Mouse (Mus musculus): ENCODE results near the gene Lax1. TPM values are rescaled to one million over a fixed set of nuclear protein-coding genes. Genes with fewer than 3 reads are reported as not detected.
A peak's percentile ranks its signal among the peaks of the same experiment; 100 is the strongest.

The Lax1 gene
- polyA plus RNA-seq, 1 experiment from 2014 or later: 1.1 TPM

DNA sequence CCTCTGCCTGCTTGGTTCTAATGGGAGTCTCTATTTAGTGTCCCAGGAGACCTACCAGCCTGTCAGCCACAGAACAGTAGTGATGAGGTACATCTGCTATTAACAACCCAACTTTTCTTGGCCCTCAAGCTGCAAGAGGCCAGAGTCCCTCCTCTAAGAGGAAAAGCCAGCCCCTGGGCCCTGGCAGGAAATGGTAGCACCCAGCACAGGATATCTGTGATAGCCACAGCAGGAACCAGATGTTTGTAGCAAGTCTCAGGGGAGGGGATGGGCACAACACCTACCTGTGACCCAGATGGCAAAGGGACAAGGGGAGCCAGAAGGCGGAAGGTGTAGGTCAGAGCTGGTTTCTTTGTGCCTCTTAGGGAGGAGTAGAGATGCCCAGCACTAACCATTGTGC, 5.0 kb upstream of the Lax1 start:
- ATAC-seq (peak; percentile 60), DNase-seq (no peak)
- TF ChIP-seq EP300 (IDR thresholded peaks at IDR 0.05; ENCODE audit: low read depth) (no peak), CTCF (IDR thresholded peaks at IDR 0.05; ENCODE audit: low read depth) (no peak)
- Histone ChIP-seq H3K4me2 (ENCODE audit: low read depth, low read length) (no peak overlapping the region), H3K36me3 (replicated peaks; ENCODE audit: insufficient read depth, low read length) (no peaks in the 10 kb centered on the region), H3K9me3 (ENCODE audit: low read length) (no peaks in the 10 kb centered on the region), H3K4me3 (ENCODE audit: low read depth, low read length) (no peak overlapping the region), H3K4me1 (ENCODE audit: insufficient read depth) (peaks cover 35% of the 10 kb centered on the region), H3K9ac (replicated peaks) (no peak overlapping the region), H3K27ac (ENCODE audit: low read depth) (peak overlapping the region; percentile 72), H3K27me3 (ENCODE audit: insufficient read depth, low read length) (no peaks in the 10 kb centered on the region)
- 38% methylated on average over 1 of the region's 1 CpGs for WGBS (ENCODE audit: insufficient replicate concordance)

DNA sequence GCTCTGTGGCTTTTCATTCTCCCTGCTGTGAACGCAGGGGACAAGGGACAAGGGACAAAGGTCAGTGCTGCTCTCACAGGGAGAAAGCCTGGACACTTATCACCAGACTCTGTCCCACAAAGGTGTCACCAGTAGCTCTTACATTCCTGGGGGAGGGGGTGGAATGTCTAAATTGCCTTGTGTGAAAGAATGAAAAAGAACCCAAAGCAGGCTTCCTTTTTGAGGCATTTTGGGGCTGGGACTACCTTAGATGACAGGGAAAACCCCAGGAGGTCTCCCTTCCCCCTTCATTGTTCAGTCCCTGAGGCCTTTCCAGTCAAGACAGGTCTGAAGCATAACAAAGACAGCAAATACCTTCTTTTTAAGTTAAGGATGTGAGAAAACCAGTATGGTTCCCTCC, 4.4 kb upstream of the Lax1 start:
- peaks cover 36% of the 10 kb centered on the region for H3K4me1 ChIP-seq (ENCODE audit: insufficient read depth)
- peak overlapping the region; percentile 29; the same call in 1 of the 2 replicates for H3K4me2 ChIP-seq (ENCODE audit: low read depth, low read length)
- no peaks in the 10 kb centered on the region for H3K27me3 ChIP-seq (ENCODE audit: insufficient read depth, low read length)
- ATAC-seq (peak; percentile 43; the same call in 1 of the 2 replicates), DNase-seq (no peak)
- H3K27ac ChIP-seq (ENCODE audit: low read depth): peak overlapping the region; percentile 72
- no peak overlapping the region for H3K4me3 ChIP-seq (ENCODE audit: low read depth, low read length)
- H3K9me3 ChIP-seq (ENCODE audit: low read length): no peaks in the 10 kb centered on the region
- 29% methylated on average over 1 of the region's 1 CpGs for WGBS (ENCODE audit: insufficient replicate concordance)
- H3K9ac ChIP-seq (replicated peaks): 0 out of 2 replicates have a peak overlapping the region, but pooled peaks have one; percentile 21
- TF ChIP-seq CTCF (IDR thresholded peaks at IDR 0.05; ENCODE audit: low read depth) (no peak), EP300 (IDR thresholded peaks at IDR 0.05; ENCODE audit: low read depth) (no peak)
- no peaks in the 10 kb centered on the region for H3K36me3 ChIP-seq (replicated peaks; ENCODE audit: insufficient read depth, low read length)

DNA sequence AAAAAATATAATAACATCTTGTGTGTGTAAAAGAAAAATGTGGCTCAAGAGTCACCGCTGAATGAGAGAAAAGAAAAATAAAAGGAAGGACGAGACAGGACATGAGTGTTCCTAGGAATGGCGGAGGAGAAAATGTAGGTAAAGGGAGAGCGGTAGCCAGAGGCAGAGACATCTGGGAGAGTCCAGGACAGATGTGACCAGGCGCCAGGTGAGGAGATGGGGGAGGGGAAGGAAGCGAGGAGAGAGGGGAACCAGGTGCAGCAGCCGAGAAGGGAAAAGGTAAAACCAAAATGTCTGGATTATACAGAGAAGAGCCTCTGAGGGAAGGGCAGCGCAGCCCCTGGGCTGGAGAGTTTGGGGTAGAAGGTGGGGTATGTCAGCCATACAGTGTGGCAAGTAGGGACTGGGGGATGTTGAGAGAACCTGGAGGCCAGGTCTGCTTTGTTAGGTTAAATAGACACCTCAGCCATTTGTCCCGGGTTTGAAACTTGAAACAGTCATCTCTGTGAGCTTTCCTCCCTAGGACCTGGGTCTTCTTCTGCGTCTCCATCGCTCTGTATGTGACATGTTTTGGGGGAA, 3.7 kb upstream of the Lax1 start:
- ATAC-seq (no peak), DNase-seq (no peak)
- WGBS (ENCODE audit: insufficient replicate concordance): 72% methylated on average over 11 of the region's 11 CpGs
- 0 out of 2 replicates have a peak overlapping the region, but pooled peaks have one; percentile 21 for H3K9ac ChIP-seq (replicated peaks)
- H3K4me2 ChIP-seq (ENCODE audit: low read depth, low read length): peak overlapping the region; percentile 29; the same call in 1 of the 2 replicates
- no peaks in the 10 kb centered on the region for H3K9me3 ChIP-seq (ENCODE audit: low read length)
- H3K4me1 ChIP-seq (ENCODE audit: insufficient read depth): peaks cover 36% of the 10 kb centered on the region
- no peak overlapping the region for H3K4me3 ChIP-seq (ENCODE audit: low read depth, low read length)
- TF ChIP-seq EP300 (IDR thresholded peaks at IDR 0.05; ENCODE audit: low read depth): no peak
- TF ChIP-seq CTCF (IDR thresholded peaks at IDR 0.05; ENCODE audit: low read depth): no peak
- H3K36me3 ChIP-seq (replicated peaks; ENCODE audit: insufficient read depth, low read length): no peaks in the 10 kb centered on the region
- H3K27ac ChIP-seq (ENCODE audit: low read depth): peak overlapping the region; percentile 72
- no peaks in the 10 kb centered on the region for H3K27me3 ChIP-seq (ENCODE audit: insufficient read depth, low read length)

DNA sequence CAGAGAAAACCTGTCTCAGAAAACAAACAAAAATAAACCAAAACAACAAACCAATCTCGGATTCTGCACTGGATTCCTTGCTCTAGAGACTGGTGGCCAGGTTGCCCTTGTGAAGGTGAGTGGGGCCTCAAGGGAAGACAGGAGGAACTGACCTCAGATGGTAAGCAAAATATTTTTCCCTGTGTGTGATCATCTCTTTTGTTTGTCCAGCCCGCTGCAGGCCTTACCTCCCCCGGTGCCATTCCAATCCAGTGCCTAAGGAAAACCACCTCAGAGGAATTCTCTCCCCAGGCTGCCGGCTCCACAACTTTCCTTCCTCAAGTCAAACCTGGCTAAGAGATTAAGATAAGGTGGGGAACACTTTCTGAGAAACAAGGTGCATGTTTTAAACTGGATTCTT, 2.3 kb upstream of the Lax1 start:
- Histone ChIP-seq H3K9ac (replicated peaks) (no peak overlapping the region), H3K4me3 (ENCODE audit: low read depth, low read length) (no peak overlapping the region), H3K4me2 (ENCODE audit: low read depth, low read length) (no peak overlapping the region), H3K27me3 (ENCODE audit: insufficient read depth, low read length) (no peaks in the 10 kb centered on the region), H3K27ac (ENCODE audit: low read depth) (no peak overlapping the region), H3K4me1 (ENCODE audit: insufficient read depth) (peaks cover 39% of the 10 kb centered on the region), H3K9me3 (ENCODE audit: low read length) (no peaks in the 10 kb centered on the region), H3K36me3 (replicated peaks; ENCODE audit: insufficient read depth, low read length) (no peaks in the 10 kb centered on the region)
- DNase-seq: no peak
- TF ChIP-seq CTCF (IDR thresholded peaks at IDR 0.05; ENCODE audit: low read depth) (no peak), EP300 (IDR thresholded peaks at IDR 0.05; ENCODE audit: low read depth) (no peak)
- WGBS (ENCODE audit: insufficient replicate concordance): 52% methylated on average over 4 of the region's 4 CpGs
- no peak for ATAC-seq

DNA sequence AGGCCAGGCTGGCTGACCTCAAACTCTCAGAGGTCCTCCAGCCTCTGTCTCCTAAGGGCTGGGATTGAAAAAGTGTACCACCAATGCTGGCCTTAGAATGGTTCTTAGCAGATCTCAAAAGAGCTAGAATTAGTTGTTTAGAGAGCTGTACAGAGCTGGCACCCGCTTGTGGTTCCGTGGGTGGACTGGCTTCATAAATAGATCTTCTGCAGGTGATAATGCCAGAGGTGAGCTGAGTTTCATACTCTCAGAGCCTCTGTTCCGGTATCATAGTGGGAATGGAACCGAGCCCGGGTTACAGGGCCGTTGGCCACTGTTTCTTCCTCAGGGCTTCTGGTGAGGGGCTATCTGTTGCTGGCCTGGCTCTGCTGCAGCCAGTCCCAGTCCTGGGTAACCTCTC, 1.1 kb upstream of the Lax1 start:
- Histone ChIP-seq H3K4me3 (ENCODE audit: low read depth, low read length) (no peak overlapping the region), H3K27me3 (ENCODE audit: insufficient read depth, low read length) (no peaks in the 10 kb centered on the region), H3K4me2 (ENCODE audit: low read depth, low read length) (no peak overlapping the region), H3K36me3 (replicated peaks; ENCODE audit: insufficient read depth, low read length) (no peaks in the 10 kb centered on the region), H3K9me3 (ENCODE audit: low read length) (no peaks in the 10 kb centered on the region), H3K27ac (ENCODE audit: low read depth) (no peak overlapping the region), H3K9ac (replicated peaks) (no peak overlapping the region), H3K4me1 (ENCODE audit: insufficient read depth) (peaks cover 39% of the 10 kb centered on the region)
- WGBS (ENCODE audit: insufficient replicate concordance): 88% methylated on average over 6 of the region's 6 CpGs
- TF ChIP-seq EP300 (IDR thresholded peaks at IDR 0.05; ENCODE audit: low read depth) (no peak), CTCF (IDR thresholded peaks at IDR 0.05; ENCODE audit: low read depth) (no peak)
- no peak for DNase-seq
- no peak for ATAC-seq

DNA sequence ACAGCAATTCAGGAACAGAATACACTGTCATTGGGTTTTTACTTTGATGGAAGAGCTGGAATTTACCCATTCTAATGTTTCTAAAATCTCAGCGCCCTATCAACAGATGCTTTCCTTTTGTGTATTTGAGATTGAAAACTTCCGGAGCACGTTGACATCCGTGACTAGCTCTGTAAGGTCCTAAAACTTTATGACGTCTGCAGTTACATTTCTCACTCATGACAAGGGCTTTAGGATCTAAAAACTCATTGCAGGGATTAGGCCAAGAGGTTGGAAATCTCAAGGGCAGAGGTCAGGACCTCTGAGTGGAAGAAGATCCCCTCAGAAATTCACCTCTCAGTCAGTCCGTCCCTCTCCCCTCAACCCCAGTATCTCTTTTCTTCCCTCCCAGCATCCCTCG, 1.6 kb downstream of the Lax1 start:
- ATAC-seq (no peak), DNase-seq (no peak)
- H3K9ac ChIP-seq (replicated peaks): no peak overlapping the region
- TF ChIP-seq CTCF (IDR thresholded peaks at IDR 0.05; ENCODE audit: low read depth): no peak
- TF ChIP-seq EP300 (IDR thresholded peaks at IDR 0.05; ENCODE audit: low read depth): no peak
- H3K27me3 ChIP-seq (ENCODE audit: insufficient read depth, low read length): no peaks in the 10 kb centered on the region
- H3K4me3 ChIP-seq (ENCODE audit: low read depth, low read length): no peak overlapping the region
- no peak overlapping the region for H3K4me2 ChIP-seq (ENCODE audit: low read depth, low read length)
- peaks cover 19% of the 10 kb centered on the region for H3K4me1 ChIP-seq (ENCODE audit: insufficient read depth)
- no peaks in the 10 kb centered on the region for H3K9me3 ChIP-seq (ENCODE audit: low read length)
- WGBS (ENCODE audit: insufficient replicate concordance): 73% methylated on average over 7 of the region's 7 CpGs
- no peak overlapping the region for H3K27ac ChIP-seq (ENCODE audit: low read depth)
- H3K36me3 ChIP-seq (replicated peaks; ENCODE audit: insufficient read depth, low read length): no peaks in the 10 kb centered on the region

Data from liver, postnatal 0 days (tissue).